Mouse (Mus musculus) bone marrow, adult 2 months (tissue): Measurements from ENCODE around the gene Ddrgk1.

ENCODE experiments used
- CTCF ChIP-seq: fragments of 200-500 bp; IDR thresholded peaks from 2 replicates; pipeline ENCODE4 v1.5.1; 2011; ENCODE audit warnings: low read length, control low read depth; ENCODE audit not compliant: control insufficient read depth, insufficient read depth
- POLR2A ChIP-seq: fragments of 200-500 bp; IDR thresholded peaks from 2 replicates; pipeline ENCODE4 v1.6.1; 2011; ENCODE audit warnings: low read depth, mild to moderate bottlenecking, control low read depth, low read length, borderline replicate concordance; ENCODE audit not compliant: control insufficient read depth

DNA sequence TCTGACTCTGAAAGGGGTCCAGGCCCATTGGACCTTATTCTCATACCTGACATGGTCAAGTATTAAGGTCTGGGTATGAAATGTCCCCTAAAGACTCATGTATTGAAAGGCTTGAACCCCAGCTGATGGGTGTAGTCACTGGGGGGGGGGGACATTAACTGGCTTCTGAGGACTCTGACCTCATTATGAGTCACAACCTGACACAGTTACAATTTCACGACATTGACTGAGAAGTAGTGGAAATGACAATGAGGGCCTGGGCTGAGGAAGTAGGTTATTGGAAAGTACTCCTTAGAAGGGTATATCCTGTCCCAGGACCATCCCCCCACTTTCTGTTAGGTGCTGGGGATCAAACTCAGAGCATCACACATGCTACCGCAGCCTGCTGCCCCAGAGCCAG, 24.6 kb upstream of the Ddrgk1 start:
- no peak for TF ChIP-seq CTCF
- no peak for TF ChIP-seq POLR2A
